Mouse (Mus musculus): Measurements from ENCODE around the gene Gm5089.
"Not testable (repeated sequence)": the region's sequence is repeated elsewhere in the genome, so short reads cannot be mapped to it uniquely, and the experiment has no call there.

The Gm5089 gene

GRCm38 (mm10) chr14:122463734-122464341 is 12.9 kb upstream of the Gm5089 start:
- not testable (repeated sequence) for DNase-seq (ENCODE audit: low spot score in 2 of 2)

DNA sequence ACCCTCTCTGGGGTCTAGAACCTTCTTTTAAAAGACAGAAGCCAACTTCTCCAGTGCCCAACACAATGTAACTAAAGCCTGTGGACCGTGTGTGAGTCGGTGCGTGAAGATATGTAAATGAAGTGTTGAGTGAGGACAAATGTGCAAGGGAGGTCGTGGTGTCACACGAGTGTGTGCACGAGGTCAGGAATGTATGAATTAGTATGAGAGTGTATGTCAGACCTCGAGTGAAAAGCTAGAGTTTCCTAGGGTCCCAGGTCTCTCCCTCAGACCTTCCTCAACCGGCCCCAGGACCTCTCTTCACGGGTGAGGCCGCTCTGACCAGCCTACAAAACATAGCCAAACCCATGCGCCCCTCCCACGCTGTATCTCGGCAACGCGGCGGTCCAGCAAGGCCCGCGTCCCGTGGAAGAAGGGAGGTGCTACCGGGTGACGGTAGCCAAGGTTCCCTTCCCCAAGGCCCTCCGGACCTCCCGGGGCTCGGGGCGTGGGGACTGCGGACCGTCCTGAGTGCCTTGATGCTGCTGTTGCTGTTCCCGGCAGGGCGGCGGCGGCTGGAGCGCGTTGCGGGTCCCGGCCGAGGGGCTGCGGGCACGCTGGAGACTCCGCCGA is 12.3 kb upstream of the Gm5089 start:
- no peak for DNase-seq (ENCODE audit: low spot score in 2 of 2)

- no peak for DNase-seq (ENCODE audit: low spot score in 2 of 2)
Observed at GRCm38 (mm10) chr14:122462689-122463079, 11.8 kb upstream of the Gm5089 start.

DNA sequence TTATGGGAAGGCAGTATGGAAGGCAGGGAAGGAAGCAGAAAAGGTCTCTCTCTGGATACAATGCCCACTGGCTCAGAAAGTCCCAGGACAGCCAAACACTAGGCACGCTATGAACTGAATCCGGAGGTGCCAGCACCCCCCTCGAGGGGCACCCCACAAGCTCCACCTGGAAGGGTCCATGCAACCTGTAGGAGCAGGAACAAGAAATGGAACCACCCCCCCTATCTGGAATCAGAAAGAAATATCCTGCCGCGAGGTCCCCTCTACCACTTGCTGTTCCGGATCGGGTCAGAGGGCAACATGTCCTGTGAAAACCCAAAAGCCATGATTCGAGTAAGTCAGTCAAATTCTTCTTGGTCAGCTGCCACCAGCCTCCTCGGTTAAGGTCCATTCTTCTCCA is 11.1 kb upstream of the Gm5089 start:
- no peak for DNase-seq (ENCODE audit: low spot score in 2 of 2)

DNA sequence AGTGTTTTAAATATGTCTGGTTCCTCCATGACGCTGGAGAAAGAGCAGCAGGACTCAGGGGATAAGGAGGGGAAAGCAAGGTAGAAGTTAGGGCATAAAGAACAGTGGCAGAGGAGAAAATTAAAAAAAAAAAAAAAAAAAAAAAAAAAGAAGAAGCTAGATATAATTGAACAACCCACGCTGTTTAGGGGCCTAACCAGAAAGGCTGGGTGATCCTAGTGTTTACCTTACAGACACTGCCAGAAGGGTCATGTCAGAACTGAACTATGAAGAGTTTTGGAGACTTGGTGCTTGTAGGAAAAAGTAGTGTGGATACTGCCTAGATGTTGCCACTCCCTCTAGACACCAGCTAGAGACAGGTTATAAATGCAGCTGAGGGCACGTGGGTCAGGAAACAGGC is 10.6 kb upstream of the Gm5089 start:
- DNase-seq (ENCODE audit: low spot score in 2 of 2), result no peak

- DNase-seq (ENCODE audit: low spot score in 2 of 2), result no peak
Observed at GRCm38 (mm10) chr14:122460226-122460625, 9.3 kb upstream of the Gm5089 start.

- no peak for DNase-seq (ENCODE audit: low spot score in 2 of 2)
Observed at GRCm38 (mm10) chr14:122459776-122460175, 8.9 kb upstream of the Gm5089 start.

DNA sequence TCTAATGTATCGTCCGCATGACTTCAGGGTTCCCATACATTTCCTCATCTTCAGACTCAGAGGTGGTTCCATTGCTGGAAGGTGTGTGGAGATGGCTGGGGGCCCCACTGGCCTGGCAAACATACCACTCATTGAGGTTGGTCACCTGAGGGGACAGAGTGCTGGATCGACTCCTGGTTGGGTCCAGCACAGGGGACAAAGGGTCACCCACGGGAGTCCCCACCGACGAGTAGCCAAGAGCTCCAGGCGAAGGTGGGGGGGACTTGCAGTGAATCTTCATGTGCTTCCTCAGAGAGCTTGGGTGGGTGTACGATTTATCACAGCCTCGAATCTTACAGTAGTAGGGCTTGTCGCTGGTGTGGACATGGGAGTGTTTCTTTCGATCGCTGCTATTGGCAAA is 8.4 kb upstream of the Gm5089 start:
- DNase-seq (ENCODE audit: low spot score in 2 of 2), result not testable (repeated sequence)

DNA sequence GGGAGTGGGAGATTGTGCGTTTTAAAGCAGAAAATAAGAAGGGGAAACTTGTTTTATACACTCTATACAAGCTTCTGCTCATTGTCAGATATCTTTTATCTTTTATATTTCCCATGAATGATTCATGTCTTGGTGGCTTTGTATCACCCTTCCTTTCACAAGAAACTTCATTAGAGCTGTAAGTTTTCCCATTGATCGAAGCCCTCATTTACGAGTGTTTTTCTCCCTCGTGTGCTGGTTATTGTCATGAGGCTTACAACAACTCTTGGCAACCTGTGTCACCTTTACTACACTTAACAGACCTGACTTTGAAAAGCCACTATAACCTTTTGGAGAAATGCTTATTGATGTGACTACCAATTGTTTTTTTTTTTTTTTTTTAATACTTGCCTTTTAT is 4.6 kb upstream of the Gm5089 start:
- DNase-seq (ENCODE audit: low spot score in 2 of 2), result no peak

- no peak for DNase-seq (ENCODE audit: low spot score in 2 of 2)
Observed at GRCm38 (mm10) chr14:122454901-122455561, 4.1 kb upstream of the Gm5089 start.

DNA sequence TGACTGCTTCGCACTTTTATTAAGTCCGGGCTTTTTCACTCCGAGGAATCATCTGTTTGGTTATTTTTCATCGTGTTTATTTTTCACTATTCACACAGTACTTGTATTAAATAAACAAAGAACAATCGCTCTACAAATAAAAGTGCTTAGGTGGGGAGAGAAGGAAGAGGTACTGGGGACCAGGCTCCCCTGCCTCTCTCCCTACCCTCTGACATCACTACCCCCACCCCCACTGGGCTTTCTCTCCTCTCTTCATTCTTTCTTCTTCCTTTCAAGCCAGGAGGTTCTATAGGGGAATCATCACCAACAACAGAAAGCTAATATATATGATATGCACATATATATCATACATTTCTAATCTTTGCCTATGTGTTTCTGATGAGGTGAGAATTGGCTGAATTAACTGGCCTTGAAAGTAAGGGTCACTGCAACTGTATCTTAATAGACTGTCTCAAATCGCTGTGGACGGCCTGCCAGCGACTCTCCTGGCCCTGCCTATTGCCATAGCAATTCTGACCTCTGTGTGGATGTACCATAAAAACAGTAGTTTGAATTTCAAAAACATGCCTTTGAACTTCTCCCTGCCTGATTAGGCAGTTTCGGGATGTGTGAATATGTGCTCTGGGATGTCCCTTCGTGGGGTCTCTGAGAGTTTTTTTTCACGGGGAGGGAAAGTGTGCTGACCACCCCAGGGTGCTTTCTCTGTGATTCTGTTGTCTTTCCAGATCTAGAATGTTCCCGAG is 3.3 kb upstream of the Gm5089 start:
- DNase-seq (ENCODE audit: low spot score in 2 of 2), result no peak

DNA sequence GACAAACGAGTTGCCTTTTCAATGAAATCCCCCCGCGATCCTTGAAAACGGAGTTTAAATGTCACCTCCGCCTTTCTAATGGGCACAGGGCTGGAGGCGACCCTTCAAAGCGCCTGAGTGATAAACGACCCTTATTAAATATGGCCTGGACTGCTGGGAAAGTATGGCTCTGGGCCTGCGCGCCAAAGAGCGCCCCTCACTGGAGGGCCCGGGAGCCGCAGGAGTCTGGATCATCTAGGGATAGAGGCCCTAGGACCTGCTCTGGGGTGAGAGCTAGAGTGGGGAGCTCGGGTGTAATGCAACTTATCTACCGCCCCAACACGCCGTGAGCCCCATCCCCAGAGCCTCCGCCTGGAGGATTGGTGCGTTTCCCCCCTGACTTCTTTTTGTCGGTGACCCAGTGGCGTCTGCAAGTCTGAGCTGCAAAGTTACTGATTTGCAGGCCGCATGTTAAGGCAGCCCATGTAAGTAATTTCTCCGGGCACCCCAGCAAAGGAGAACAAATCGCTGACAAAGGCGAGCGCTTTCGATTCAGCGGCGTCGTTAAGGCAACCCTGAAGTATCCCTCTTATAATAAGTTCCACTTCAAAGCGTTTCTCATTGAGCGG is 2.6 kb upstream of the Gm5089 start:
- DNase-seq (ENCODE audit: low spot score in 2 of 2), result no peak

DNA sequence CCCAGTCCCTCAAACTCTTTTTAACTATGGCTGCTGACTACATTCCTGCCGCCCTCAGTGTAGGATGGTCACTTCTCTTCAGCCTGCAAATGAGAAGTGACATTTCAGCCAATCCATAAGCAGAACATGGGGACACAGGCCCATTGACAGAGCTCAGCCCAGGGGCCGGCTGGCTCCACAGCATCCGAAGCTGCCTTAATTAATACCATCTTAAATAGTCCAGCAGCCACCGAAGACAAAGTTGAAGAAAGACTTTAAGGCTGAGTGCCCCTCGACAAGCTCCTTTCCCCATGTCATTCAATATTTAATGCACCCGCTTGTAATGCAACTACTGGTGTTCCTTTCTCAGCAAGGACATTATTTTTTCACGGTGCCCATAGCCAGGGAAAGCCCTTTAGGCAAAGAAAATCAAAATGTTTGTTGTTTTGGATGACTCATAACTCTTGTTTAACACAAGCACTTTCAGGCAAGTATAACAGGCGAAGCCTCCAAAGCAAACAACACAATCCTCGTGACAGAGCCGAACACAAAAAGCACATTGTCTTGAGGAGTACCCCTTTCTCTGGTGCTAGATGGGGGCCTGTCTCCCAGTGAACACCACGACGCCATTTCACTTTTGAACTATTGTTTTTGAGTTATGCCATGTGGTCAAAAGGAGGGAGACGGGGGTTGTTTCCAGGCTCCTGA is 1.9 kb upstream of the Gm5089 start:
- DNase-seq (ENCODE audit: low spot score in 2 of 2), result no peak

- no peak for DNase-seq (ENCODE audit: low spot score in 2 of 2)
Observed at GRCm38 (mm10) chr14:122451551-122452145, 733 bp upstream of the Gm5089 start.

- no peak for DNase-seq (ENCODE audit: low spot score in 2 of 2)
Observed at GRCm38 (mm10) chr14:122449601-122450495, 1.1 kb downstream of the Gm5089 start.

DNA sequence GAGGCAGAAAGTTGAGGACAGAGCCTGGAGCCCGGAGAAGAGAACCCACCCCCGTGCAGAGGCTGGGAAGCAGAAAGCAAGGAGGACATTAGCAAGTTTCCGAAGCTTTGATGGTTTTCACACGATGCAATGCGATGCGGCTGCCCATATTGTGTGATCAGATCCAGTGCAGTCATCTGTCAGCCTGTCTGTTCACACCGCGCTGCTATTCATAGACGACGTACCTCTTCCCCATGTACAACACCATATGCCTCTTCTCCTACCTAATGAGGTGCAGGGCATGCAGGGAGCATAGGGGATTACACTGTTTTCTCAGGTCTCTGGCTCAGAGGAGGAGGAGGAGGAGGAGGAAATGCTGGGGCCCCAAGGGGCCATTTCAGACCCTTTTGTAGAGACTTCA is 14.1 kb downstream of the Gm5089 start:
- DNase-seq (ENCODE audit: low spot score in 2 of 2), result no peak

DNA sequence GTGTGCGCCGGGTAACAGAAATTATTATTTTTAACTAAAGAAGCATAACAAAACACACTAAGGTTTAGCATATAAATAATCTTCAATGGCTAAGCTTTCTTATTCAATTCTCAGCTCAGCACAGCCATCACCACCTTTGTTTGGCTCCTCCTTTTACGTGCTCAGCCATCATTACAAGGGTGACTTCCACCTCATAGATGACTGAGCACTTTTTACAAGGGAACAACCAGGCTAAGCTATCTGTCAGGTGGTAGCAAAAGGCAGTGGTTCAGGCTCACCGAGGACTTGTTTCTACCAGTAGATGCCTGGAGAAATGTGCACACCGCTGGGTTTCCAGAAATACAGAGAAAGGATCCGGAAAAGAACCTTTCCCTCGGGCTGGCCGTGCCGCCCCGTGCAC is 16.9 kb downstream of the Gm5089 start:
- no peak for DNase-seq (ENCODE audit: low spot score in 2 of 2)

DNA sequence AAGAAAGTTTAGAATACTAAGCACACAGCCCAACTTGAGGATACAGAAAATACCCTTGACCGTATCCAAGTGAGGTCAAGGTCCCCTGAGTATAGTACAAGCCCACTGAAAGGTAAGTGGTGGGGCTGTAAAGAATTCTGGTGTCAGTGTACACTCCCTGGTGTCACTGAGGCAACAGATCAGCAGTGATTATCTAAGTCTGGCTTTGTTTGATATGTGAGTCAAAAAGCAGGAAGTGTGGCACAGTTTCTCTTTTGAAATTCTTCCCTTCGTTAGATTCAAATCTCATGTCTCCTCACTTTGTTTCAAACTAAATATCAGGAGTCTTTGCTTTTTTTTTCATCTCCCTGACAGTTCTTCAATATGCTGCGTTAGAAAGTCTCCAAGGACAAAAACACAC is 18.4 kb downstream of the Gm5089 start:
- DNase-seq (ENCODE audit: low spot score in 2 of 2), result no peak

DNA sequence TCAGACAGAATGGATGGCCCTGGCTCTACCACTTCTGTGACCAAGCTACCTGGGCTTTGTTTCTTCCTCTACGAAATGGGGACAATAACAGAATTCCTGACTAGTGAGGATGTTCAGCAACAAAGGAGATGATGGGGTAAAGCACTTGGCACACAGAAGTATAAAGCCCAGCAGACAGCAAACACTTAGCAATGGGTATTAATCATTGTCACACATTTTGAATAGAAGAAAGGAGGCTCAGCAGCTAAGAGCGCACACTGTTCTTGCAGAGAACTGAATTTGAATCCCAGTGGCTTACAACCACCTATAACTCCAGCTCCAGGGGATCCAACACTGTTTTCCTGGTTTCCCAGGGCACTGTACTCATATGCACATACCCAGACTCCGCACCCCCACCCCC is 23.3 kb downstream of the Gm5089 start:
- DNase-seq (ENCODE audit: low spot score in 2 of 2), result no peak

GRCm38 (mm10) chr14:122427204-122427560 is 23.7 kb downstream of the Gm5089 start:
- no peak for DNase-seq (ENCODE audit: low spot score in 2 of 2)
